Mouse (Mus musculus) forebrain, embryonic 16.5 days (tissue): ENCODE measurements around the gene Dmrt2. TPM values are rescaled to one million over a fixed set of nuclear protein-coding genes. Genes with fewer than 3 reads are reported as not detected.

Experiments
- ATAC-seq: fragments of 200-750 bp; cut with Nextera tagmentation; 2 replicates; pipeline ENCODE4 v1.8.0; 2017; ENCODE audit warnings: mild to moderate bottlenecking, moderate library complexity
- H3K27ac ChIP-seq: fragments of 300-500 bp; sonication (generic); 2 replicates; pipeline ENCODE4 v1.5.1; 2014; ENCODE audit warnings: low read length, control low read depth
- H3K27me3 ChIP-seq: fragments of 300-500 bp; sonication (generic); replicated peaks from 2 replicates; pipeline ENCODE4 v1.6.1; 2014; ENCODE audit warnings: low read length; ENCODE audit not compliant: control insufficient read depth, insufficient read depth
- H3K36me3 ChIP-seq: fragments of 300-500 bp; sonication (generic); 2 replicates; pipeline ENCODE4 v1.6.1; 2014; ENCODE audit not compliant: control insufficient read depth, insufficient read depth
- H3K4me1 ChIP-seq: fragments of 300-500 bp; sonication (generic); replicated peaks from 2 replicates; pipeline ENCODE4 v1.6.1; 2014; ENCODE audit warnings: low read length; ENCODE audit not compliant: control insufficient read depth, insufficient read depth
- H3K4me2 ChIP-seq: fragments of 300-500 bp; sonication (generic); 2 replicates; pipeline ENCODE4 v1.6.1; 2014; ENCODE audit warnings: mild to moderate bottlenecking, low read length, control low read depth
- H3K4me3 ChIP-seq: fragments of 300-500 bp; sonication (generic); replicated peaks from 2 replicates; pipeline ENCODE4 v1.5.1; 2014; ENCODE audit warnings: mild to moderate bottlenecking, low read length, control low read depth
- H3K9ac ChIP-seq: fragments of 300-500 bp; sonication (generic); replicated peaks from 2 replicates; pipeline ENCODE4 v1.6.1; 2014; ENCODE audit warnings: low read depth, low read length, control low read depth
- H3K9me3 ChIP-seq: fragments of 300-500 bp; sonication (generic); 2 replicates; pipeline ENCODE4 v1.6.1; 2016; ENCODE audit warnings: low read length; ENCODE audit not compliant: control insufficient read depth
- WGBS: fragments of 180-500 bp; shearing (Covaris S2); extraction: QIAGEN DNeasy Blood & Tissue Kit; methylation state at CpG from one replicate; pipeline ENCODE4 v1.1.7; 2014; 5-methylcytosine and 5-hydroxymethylcytosine counted together
- polyA plus RNA-seq: library from polyadenylated mRNA; unstranded; fragments of >200 nt; fragmentation: Nextera tagmentation; extraction: Ambion mirVana; gene quantifications from 2 replicates; pipeline ENCODE4 v1.2.1, GENCODE M21; 2015

Gene Dmrt2
- polyA plus RNA-seq, 1 experiment from 2014 or later: 0.86 TPM

GRCm38 (mm10) chr19:25674056-25674420 is 1.8 kb downstream of the Dmrt2 start:
- H3K9me3 ChIP-seq: no peaks in the 10 kb centered on the region
- no peak overlapping the region for H3K27ac ChIP-seq
- no peaks in the 10 kb centered on the region for H3K36me3 ChIP-seq
- H3K4me2 ChIP-seq: peak overlapping the region; percentile 72
- H3K4me1 ChIP-seq: peaks cover 27% of the 10 kb centered on the region
- peak overlapping the region; percentile 44 for H3K4me3 ChIP-seq
- H3K9ac ChIP-seq: no peak overlapping the region
- ATAC-seq: no peak
- H3K27me3 ChIP-seq: peaks cover 82% of the 10 kb centered on the region
- WGBS: under 1% methylated on average over 15 of the region's 15 CpGs

DNA sequence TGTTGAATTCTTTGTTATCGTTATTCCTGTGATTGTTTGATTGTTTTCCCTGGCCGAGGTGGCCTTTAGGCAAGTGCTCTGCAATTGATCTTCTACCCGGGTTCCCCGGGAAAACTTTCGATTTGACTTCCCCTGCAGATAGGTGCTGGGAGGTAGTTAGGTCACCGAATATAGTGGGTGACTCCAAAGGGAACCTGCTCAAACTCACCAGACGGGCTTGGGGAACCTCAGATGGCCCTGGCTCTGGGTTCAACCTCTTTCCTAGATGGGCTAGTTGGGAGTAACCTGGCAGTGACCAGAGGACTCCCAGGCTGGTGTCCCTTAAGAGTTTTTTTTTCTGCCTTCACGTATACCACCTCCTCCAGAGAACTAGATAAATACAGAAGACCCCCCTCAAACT is 2.5 kb downstream of the Dmrt2 start:
- Histone ChIP-seq H3K4me3 (no peak overlapping the region), H3K4me2 (no peak overlapping the region), H3K36me3 (no peaks in the 10 kb centered on the region), H3K27ac (no peak overlapping the region), H3K4me1 (peaks cover 27% of the 10 kb centered on the region), H3K27me3 (peaks cover 77% of the 10 kb centered on the region), H3K9ac (no peak overlapping the region), H3K9me3 (no peaks in the 10 kb centered on the region)
- ATAC-seq: no peak
- 1% methylated on average over 8 of the region's 8 CpGs for WGBS

DNA sequence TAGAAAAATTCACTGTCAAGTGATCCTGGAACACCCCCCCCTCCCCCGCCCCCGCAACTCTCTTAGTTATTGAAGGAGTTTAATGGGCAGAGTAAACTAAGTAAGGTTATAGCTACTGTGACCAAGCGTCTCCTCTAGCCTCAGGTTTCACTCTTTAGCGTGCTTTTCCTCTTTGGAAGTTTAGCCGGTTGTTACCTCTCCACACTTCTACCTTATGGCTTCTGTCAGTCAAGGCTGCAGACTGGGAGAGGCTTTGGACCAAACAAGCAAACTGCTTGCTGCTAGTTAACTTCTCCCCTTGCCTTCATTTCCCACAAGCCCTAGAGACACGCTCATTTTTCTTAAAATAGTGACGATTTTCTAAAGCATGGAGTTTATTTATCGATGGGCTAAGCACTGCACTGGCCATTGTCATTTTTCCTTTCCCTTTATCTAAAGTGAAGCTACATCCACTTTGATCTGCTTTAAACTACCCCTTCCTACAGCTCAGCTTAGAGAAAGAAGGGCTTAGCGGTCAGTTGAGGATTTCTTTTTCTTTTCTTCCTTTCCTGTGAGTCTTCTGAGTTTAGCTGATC is 3.7 kb downstream of the Dmrt2 start:
- H3K4me3 ChIP-seq: no peak overlapping the region
- no peak overlapping the region for H3K9ac ChIP-seq
- peaks cover 68% of the 10 kb centered on the region for H3K27me3 ChIP-seq
- H3K36me3 ChIP-seq: no peaks in the 10 kb centered on the region
- H3K9me3 ChIP-seq: no peaks in the 10 kb centered on the region
- H3K4me1 ChIP-seq: peaks cover 27% of the 10 kb centered on the region
- ATAC-seq: no peak
- H3K4me2 ChIP-seq: no peak overlapping the region
- H3K27ac ChIP-seq: no peak overlapping the region
- 7% methylated on average over 9 of the region's 9 CpGs for WGBS

GRCm38 (mm10) chr19:25698850-25699249 is 26.6 kb downstream of the Dmrt2 start:
- Histone ChIP-seq H3K27me3 (no peaks in the 10 kb centered on the region), H3K27ac (no peak overlapping the region), H3K9ac (no peak overlapping the region), H3K9me3 (0 out of 2 replicates have a peak, but pooled peaks cover 2% of the 10 kb centered on the region), H3K4me1 (no peaks in the 10 kb centered on the region), H3K4me2 (no peak overlapping the region), H3K36me3 (no peaks in the 10 kb centered on the region), H3K4me3 (no peak overlapping the region)
- 78% methylated on average over 14 of the region's 14 CpGs for WGBS
- ATAC-seq: no peak

DNA sequence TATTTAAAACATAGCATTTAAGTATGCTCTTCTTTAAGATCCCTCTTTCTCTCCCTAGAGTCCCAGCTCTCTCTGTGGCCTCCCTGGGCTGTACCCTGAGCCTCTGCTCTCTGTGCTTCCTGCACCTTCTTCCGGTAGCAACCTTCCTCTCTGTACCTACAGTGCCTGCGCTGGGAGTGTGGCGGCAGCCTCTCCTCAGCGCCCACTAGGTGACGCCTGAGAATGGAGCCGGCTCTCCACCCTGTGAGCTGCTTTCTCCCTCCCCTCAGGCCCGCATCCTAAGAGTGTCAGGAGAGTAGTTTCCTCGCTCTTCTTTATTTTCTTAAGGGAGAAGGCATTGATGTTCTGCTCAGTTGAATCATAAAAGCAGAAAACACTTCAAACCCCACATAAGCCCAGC is 41.2 kb downstream of the Dmrt2 start:
- Histone ChIP-seq H3K27ac (no peak overlapping the region), H3K4me1 (no peaks in the 10 kb centered on the region), H3K36me3 (no peaks in the 10 kb centered on the region), H3K4me3 (no peak overlapping the region), H3K9ac (no peak overlapping the region), H3K9me3 (no peaks in the 10 kb centered on the region), H3K4me2 (no peak overlapping the region), H3K27me3 (no peaks in the 10 kb centered on the region)
- ATAC-seq: peak; percentile 92
- 13% methylated on average over 8 of the region's 8 CpGs for WGBS

- Histone ChIP-seq H3K27ac (no peak overlapping the region), H3K4me1 (no peaks in the 10 kb centered on the region), H3K9ac (no peak overlapping the region), H3K4me3 (no peak overlapping the region), H3K9me3 (no peaks in the 10 kb centered on the region), H3K36me3 (no peaks in the 10 kb centered on the region), H3K4me2 (no peak overlapping the region), H3K27me3 (no peaks in the 10 kb centered on the region)
- ATAC-seq: no peak
- WGBS: 45% methylated on average over 2 of the region's 2 CpGs
Measured at GRCm38 (mm10) chr19:25714927-25715326, 42.7 kb downstream of the Dmrt2 start.

DNA sequence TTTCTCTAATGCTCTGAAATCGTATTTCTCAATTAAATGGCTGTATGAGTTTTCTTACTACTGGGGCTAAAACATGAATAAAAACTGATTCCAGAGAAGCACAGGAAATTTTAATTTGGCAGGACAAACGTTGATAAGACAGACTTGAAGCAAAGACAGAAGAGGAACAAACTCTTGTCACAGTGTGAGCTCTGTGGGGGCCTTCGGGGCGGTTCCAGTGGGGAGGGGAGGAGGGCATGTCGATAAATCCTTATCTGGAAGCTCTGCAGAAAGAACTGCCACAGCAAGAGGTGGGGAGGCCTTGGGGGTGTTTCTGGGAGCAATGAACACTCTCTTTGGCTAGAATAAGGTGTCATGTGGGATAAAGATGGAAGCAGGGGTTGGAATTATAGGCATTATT is 50.4 kb downstream of the Dmrt2 start:
- no peaks in the 10 kb centered on the region for H3K9me3 ChIP-seq
- no peaks in the 10 kb centered on the region for H3K27me3 ChIP-seq
- H3K4me1 ChIP-seq: no peaks in the 10 kb centered on the region
- H3K4me3 ChIP-seq: no peak overlapping the region
- H3K4me2 ChIP-seq: no peak overlapping the region
- ATAC-seq: no peak
- H3K27ac ChIP-seq: no peak overlapping the region
- 46% methylated on average over 5 of the region's 5 CpGs for WGBS
- no peaks in the 10 kb centered on the region for H3K36me3 ChIP-seq
- H3K9ac ChIP-seq: no peak overlapping the region

Other genes with a start within 250 kb of the Dmrt2 start
- 0.14 TPM in 1 of 2 replicates, not detected in the other for gene Dmrt1, start 166.8 kb upstream of the Dmrt2 start, polyA plus RNA-seq
- 1.7 and 2.6 TPM in 2 replicates for gene Dmrt3, start 62.1 kb upstream of the Dmrt2 start, polyA plus RNA-seq